Mouse (Mus musculus): ENCODE measurements around the gene Agfg2. TPM values are rescaled to one million over a fixed set of nuclear protein-coding genes. Genes with fewer than 3 reads are reported as not detected.

Agfg2 gene
- polyA plus RNA-seq, 1 experiment: 46.9 TPM

GRCm38 (mm10) chr5:137683388-137684293 is 885 bp downstream of the Agfg2 start:
- DNase-seq (ENCODE audit: low read depth): peak; percentile 79

- DNase-seq (ENCODE audit: low read depth): no peak
Observed at GRCm38 (mm10) chr5:137682526-137682925, 2.0 kb downstream of the Agfg2 start.

- no peak for DNase-seq (ENCODE audit: low read depth)
Observed at GRCm38 (mm10) chr5:137679726-137680125, 4.8 kb downstream of the Agfg2 start.

GRCm38 (mm10) chr5:137678736-137679135 is 5.8 kb downstream of the Agfg2 start:
- DNase-seq (ENCODE audit: low read depth): no peak

GRCm38 (mm10) chr5:137677859-137678258 is 6.7 kb downstream of the Agfg2 start:
- no peak for DNase-seq (ENCODE audit: low read depth)

GRCm38 (mm10) chr5:137674786-137675185 is 9.7 kb downstream of the Agfg2 start:
- DNase-seq (ENCODE audit: low read depth): no peak

- no peak for DNase-seq (ENCODE audit: low read depth)
Observed at GRCm38 (mm10) chr5:137673015-137673414, 11.5 kb downstream of the Agfg2 start.

GRCm38 (mm10) chr5:137672361-137672760 is 12.2 kb downstream of the Agfg2 start:
- DNase-seq (ENCODE audit: low read depth): no peak

- DNase-seq (ENCODE audit: low read depth): no peak
Observed at GRCm38 (mm10) chr5:137671443-137672240, 12.9 kb downstream of the Agfg2 start.

GRCm38 (mm10) chr5:137670240-137670639 is 14.3 kb downstream of the Agfg2 start:
- DNase-seq (ENCODE audit: low read depth): no peak

- no peak for DNase-seq (ENCODE audit: low read depth)
Observed at GRCm38 (mm10) chr5:137668971-137669370, 15.6 kb downstream of the Agfg2 start.

GRCm38 (mm10) chr5:137663057-137663456 is 21.5 kb downstream of the Agfg2 start:
- DNase-seq (ENCODE audit: low read depth): no peak

GRCm38 (mm10) chr5:137660064-137660688 is 24.4 kb downstream of the Agfg2 start:
- no peak for DNase-seq (ENCODE audit: low read depth)

GRCm38 (mm10) chr5:137656977-137657376 is 27.5 kb downstream of the Agfg2 start:
- no peak for DNase-seq (ENCODE audit: low read depth)

- DNase-seq (ENCODE audit: low read depth): no peak
Observed at GRCm38 (mm10) chr5:137654746-137655145, 29.8 kb downstream of the Agfg2 start.

GRCm38 (mm10) chr5:137653366-137653765 is 31.2 kb downstream of the Agfg2 start:
- no peak for DNase-seq (ENCODE audit: low read depth)

- no peak for DNase-seq (ENCODE audit: low read depth)
Observed at GRCm38 (mm10) chr5:137652474-137652873, 32.1 kb downstream of the Agfg2 start.

GRCm38 (mm10) chr5:137649669-137650571 is 34.6 kb downstream of the Agfg2 start:
- DNase-seq (ENCODE audit: low read depth): no peak

GRCm38 (mm10) chr5:137649251-137649650 is 35.3 kb downstream of the Agfg2 start:
- no peak for DNase-seq (ENCODE audit: low read depth)

GRCm38 (mm10) chr5:137647827-137648601 is 36.5 kb downstream of the Agfg2 start:
- DNase-seq (ENCODE audit: low read depth): no peak
